Mouse (Mus musculus): Measurements from ENCODE around the gene Tsku. TPM values are rescaled to one million over a fixed set of nuclear protein-coding genes. Genes with fewer than 3 reads are reported as not detected.

The Tsku gene
- polyA plus RNA-seq, 1 experiment from 2014 or later = 29.9 TPM

GRCm38 (mm10) chr7:98340343-98340742 lies 20.8 kb downstream of the Tsku start:
- ATAC-seq (ENCODE audit: low FRiP score, low TSS enrichment) = no peak
- H3K4me2 ChIP-seq (replicated peaks; ENCODE audit: low read depth) = no peak overlapping the region
- 61% methylated on average over 5 of the region's 5 CpGs for WGBS
- no peaks in the 10 kb centered on the region for H3K9me3 ChIP-seq (ENCODE audit: control insufficient read depth, low read length)
- H3K4me3 ChIP-seq (ENCODE audit: low read depth, low read length) = no peak overlapping the region
- no peak for DNase-seq (ENCODE audit: low spot score)
- no peaks in the 10 kb centered on the region for H3K4me1 ChIP-seq (replicated peaks; ENCODE audit: control insufficient read depth, insufficient read depth)
- no peak overlapping the region for H3K27ac ChIP-seq (replicated peaks)
- H3K27me3 ChIP-seq (ENCODE audit: control insufficient read depth, insufficient read depth, low read length) = no peaks in the 10 kb centered on the region
- H3K9ac ChIP-seq (ENCODE audit: low read length) = no peak overlapping the region
- H3K36me3 ChIP-seq (ENCODE audit: control insufficient read depth, insufficient read depth, low read length) = no peaks in the 10 kb centered on the region
- no peak for TF ChIP-seq EP300 (optimal IDR thresholded peaks at IDR 0.05)
- TF ChIP-seq CTCF (IDR thresholded peaks at IDR 0.05; ENCODE audit: low read depth) = no peak

- H3K27ac ChIP-seq (replicated peaks) = no peak overlapping the region
Observed at GRCm38 (mm10) chr7:98333987-98334386, 27.1 kb downstream of the Tsku start.

GRCm38 (mm10) chr7:98333507-98333906 lies 27.6 kb downstream of the Tsku start:
- H3K4me1 ChIP-seq (replicated peaks; ENCODE audit: control insufficient read depth, insufficient read depth) = peaks cover 5% of the 10 kb centered on the region; the same call in 1 of the 2 replicates
- ATAC-seq (ENCODE audit: low FRiP score, low TSS enrichment) (no peak), DNase-seq (ENCODE audit: low spot score) (no peak)
- 90% methylated on average over 5 of the region's 5 CpGs for WGBS
- H3K27ac ChIP-seq (replicated peaks) = no peak overlapping the region
- no peaks in the 10 kb centered on the region for H3K9me3 ChIP-seq (ENCODE audit: control insufficient read depth, low read length)
- H3K36me3 ChIP-seq (ENCODE audit: control insufficient read depth, insufficient read depth, low read length) = no peaks in the 10 kb centered on the region
- H3K9ac ChIP-seq (ENCODE audit: low read length) = no peak overlapping the region
- no peaks in the 10 kb centered on the region for H3K27me3 ChIP-seq (ENCODE audit: control insufficient read depth, insufficient read depth, low read length)
- H3K4me3 ChIP-seq (ENCODE audit: low read depth, low read length) = no peak overlapping the region
- no peak for TF ChIP-seq CTCF (IDR thresholded peaks at IDR 0.05; ENCODE audit: low read depth)
- no peak for TF ChIP-seq EP300 (optimal IDR thresholded peaks at IDR 0.05)
- no peak overlapping the region for H3K4me2 ChIP-seq (replicated peaks; ENCODE audit: low read depth)

More at GRCm38 (mm10) chr7:98333987-98334386, 27.1 kb downstream of the Tsku start:
- TF ChIP-seq EP300 (optimal IDR thresholded peaks at IDR 0.05) (no peak), CTCF (IDR thresholded peaks at IDR 0.05; ENCODE audit: low read depth) (no peak)
- 84% methylated on average over 3 of the region's 3 CpGs for WGBS
- Histone ChIP-seq H3K4me3 (ENCODE audit: low read depth, low read length) (no peak overlapping the region), H3K9me3 (ENCODE audit: control insufficient read depth, low read length) (no peaks in the 10 kb centered on the region), H3K4me2 (replicated peaks; ENCODE audit: low read depth) (no peak overlapping the region), H3K9ac (ENCODE audit: low read length) (no peak overlapping the region), H3K36me3 (ENCODE audit: control insufficient read depth, insufficient read depth, low read length) (no peaks in the 10 kb centered on the region), H3K27me3 (ENCODE audit: control insufficient read depth, insufficient read depth, low read length) (no peaks in the 10 kb centered on the region), H3K4me1 (replicated peaks; ENCODE audit: control insufficient read depth, insufficient read depth) (peaks cover 5% of the 10 kb centered on the region; the same call in 1 of the 2 replicates)
- DNase-seq (ENCODE audit: low spot score) (no peak), ATAC-seq (ENCODE audit: low FRiP score, low TSS enrichment) (no peak)

- no peak overlapping the region for H3K4me2 ChIP-seq (replicated peaks; ENCODE audit: low read depth)
- no peak overlapping the region for H3K9ac ChIP-seq (ENCODE audit: low read length)
- no peaks in the 10 kb centered on the region for H3K9me3 ChIP-seq (ENCODE audit: control insufficient read depth, low read length)
- H3K27me3 ChIP-seq (ENCODE audit: control insufficient read depth, insufficient read depth, low read length) = no peaks in the 10 kb centered on the region
- no peak for ATAC-seq (ENCODE audit: low FRiP score, low TSS enrichment)
- H3K4me1 ChIP-seq (replicated peaks; ENCODE audit: control insufficient read depth, insufficient read depth) = peaks cover 5% of the 10 kb centered on the region; the same call in 1 of the 2 replicates
- TF ChIP-seq CTCF (IDR thresholded peaks at IDR 0.05; ENCODE audit: low read depth) = no peak
- no peak for TF ChIP-seq EP300 (optimal IDR thresholded peaks at IDR 0.05)
- H3K27ac ChIP-seq (replicated peaks) = no peak overlapping the region
- no peak overlapping the region for H3K4me3 ChIP-seq (ENCODE audit: low read depth, low read length)
- H3K36me3 ChIP-seq (ENCODE audit: control insufficient read depth, insufficient read depth, low read length) = no peaks in the 10 kb centered on the region
- no peak for DNase-seq (ENCODE audit: low spot score)
- whole genome bisulfite sequencing = 57% methylated on average over 5 of the region's 5 CpGs
Observed at GRCm38 (mm10) chr7:98332678-98333397, 28.3 kb downstream of the Tsku start.

GRCm38 (mm10) chr7:98331932-98332331 lies 29.2 kb downstream of the Tsku start:
- H3K9me3 ChIP-seq (ENCODE audit: control insufficient read depth, low read length) = no peaks in the 10 kb centered on the region
- no peaks in the 10 kb centered on the region for H3K27me3 ChIP-seq (ENCODE audit: control insufficient read depth, insufficient read depth, low read length)
- H3K9ac ChIP-seq (ENCODE audit: low read length) = no peak overlapping the region
- H3K4me1 ChIP-seq (replicated peaks; ENCODE audit: control insufficient read depth, insufficient read depth) = peaks cover 5% of the 10 kb centered on the region; the same call in 1 of the 2 replicates
- no peak overlapping the region; the same call in 1 of the 2 replicates for H3K27ac ChIP-seq (replicated peaks)
- no peak overlapping the region for H3K4me2 ChIP-seq (replicated peaks; ENCODE audit: low read depth)
- no peaks in the 10 kb centered on the region for H3K36me3 ChIP-seq (ENCODE audit: control insufficient read depth, insufficient read depth, low read length)
- H3K4me3 ChIP-seq (ENCODE audit: low read depth, low read length) = no peak overlapping the region
- DNase-seq (ENCODE audit: low spot score) (no peak), ATAC-seq (ENCODE audit: low FRiP score, low TSS enrichment) (no peak)
- no peak for TF ChIP-seq EP300 (optimal IDR thresholded peaks at IDR 0.05)
- TF ChIP-seq CTCF (IDR thresholded peaks at IDR 0.05; ENCODE audit: low read depth) = no peak
- 10% methylated on average over 3 of the region's 3 CpGs for WGBS

- ATAC-seq (ENCODE audit: low FRiP score, low TSS enrichment) = peak; percentile 87
- H3K4me2 ChIP-seq (replicated peaks; ENCODE audit: low read depth) = no peak overlapping the region
- no peaks in the 10 kb centered on the region for H3K36me3 ChIP-seq (ENCODE audit: control insufficient read depth, insufficient read depth, low read length)
- H3K4me1 ChIP-seq (replicated peaks; ENCODE audit: control insufficient read depth, insufficient read depth) = peaks cover 5% of the 10 kb centered on the region; the same call in 1 of the 2 replicates
- H3K27me3 ChIP-seq (ENCODE audit: control insufficient read depth, insufficient read depth, low read length) = no peaks in the 10 kb centered on the region
- H3K9ac ChIP-seq (ENCODE audit: low read length) = no peak overlapping the region
- H3K4me3 ChIP-seq (ENCODE audit: low read depth, low read length) = no peak overlapping the region
- TF ChIP-seq CTCF (IDR thresholded peaks at IDR 0.05; ENCODE audit: low read depth) (no peak), EP300 (optimal IDR thresholded peaks at IDR 0.05) (no peak)
- WGBS = 34% methylated on average over 2 of the region's 2 CpGs
- H3K9me3 ChIP-seq (ENCODE audit: control insufficient read depth, low read length) = no peaks in the 10 kb centered on the region
- no peak for DNase-seq (ENCODE audit: low spot score)
- H3K27ac ChIP-seq (replicated peaks) = peak overlapping the region; percentile 53; the same call in 1 of the 2 replicates
Observed at GRCm38 (mm10) chr7:98330375-98331002, 30.6 kb downstream of the Tsku start.
